ENCODE assay signal across 20 mouse cellular contexts in the genomic region with DNA sequence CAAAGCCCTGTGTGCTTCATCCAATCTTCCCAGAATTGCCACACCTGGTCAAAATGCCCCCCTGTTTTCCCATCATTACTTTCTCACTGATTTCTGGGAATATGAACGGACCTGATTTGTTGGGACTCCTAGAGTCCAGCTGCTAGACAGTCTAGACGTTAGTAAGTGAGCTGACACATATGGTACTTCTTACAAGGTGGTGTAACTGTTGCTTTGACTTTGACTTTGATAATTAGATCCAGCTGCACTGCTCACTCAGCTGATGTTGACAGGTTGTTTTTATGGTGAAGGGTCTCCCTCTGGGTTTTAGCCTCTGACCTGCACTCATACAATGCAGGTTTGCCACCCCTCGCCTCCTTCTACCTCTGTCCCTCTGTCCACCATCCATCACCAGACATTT. TPM values are rescaled to one million over a fixed set of nuclear protein-coding genes. Genes with fewer than 3 reads are reported as not detected.
DNase-seq lines count a peak whose midpoint lies in the region; ATAC-seq lines count a peak whose summit lies in the region.
"Had no signal": no experiment of that assay in that cellular context is flagged by ENCODE, and none has a peak within 500 bp of the region (broad histone marks: within the 10 kb centered on the region; RNA-seq: fewer than 3 reads in every experiment).

No protein-coding gene starts in this region.

- H3K9ac ChIP-seq in hindbrain, embryonic 13.5 days = no peak overlapping the region
- no peak overlapping the region for H3K9ac ChIP-seq in midbrain, embryonic 14.5 days (replicated peaks; ENCODE audit: low read length)
- H3K9ac ChIP-seq: embryonic facial prominence, embryonic 15.5 days; forebrain, embryonic 15.5 days; heart, embryonic 12.5 days had no signal

- H3K4me2 ChIP-seq in hindbrain, embryonic 13.5 days = no peak overlapping the region
- no peak overlapping the region for H3K4me2 ChIP-seq in midbrain, embryonic 14.5 days (ENCODE audit: low read length)
- H3K4me2 ChIP-seq: embryonic facial prominence, embryonic 15.5 days; forebrain, embryonic 15.5 days; heart, embryonic 12.5 days had no signal

- 69% methylated on average over 3 of the region's 3 CpGs for WGBS in hindbrain, embryonic 10.5 days
- WGBS in hindbrain, embryonic 13.5 days = 81% methylated on average over 3 of the region's 3 CpGs
- WGBS in embryonic facial prominence, embryonic 10.5 days = 42% methylated on average over 3 of the region's 3 CpGs
- WGBS in midbrain, embryonic 14.5 days = 88% methylated on average over 3 of the region's 3 CpGs

- H3K4me3 ChIP-seq in hindbrain, embryonic 10.5 days = no peak overlapping the region
- no peak overlapping the region for H3K4me3 ChIP-seq in hindbrain, embryonic 13.5 days
- H3K4me3 ChIP-seq in embryonic facial prominence, embryonic 10.5 days = no peak overlapping the region
- H3K4me3 ChIP-seq in midbrain, embryonic 14.5 days (replicated peaks; ENCODE audit: low read depth, low read length) = no peak overlapping the region
- H3K4me3 ChIP-seq: embryonic facial prominence, embryonic 15.5 days; forebrain, embryonic 15.5 days; heart, adult 2 months; heart, embryonic 12.5 days had no signal

- H3K4me1 ChIP-seq in hindbrain, embryonic 10.5 days (replicated peaks) = peaks cover 18% of the 10 kb centered on the region
- peaks cover 7% of the 10 kb centered on the region; the same call in 1 of the 2 replicates for H3K4me1 ChIP-seq in hindbrain, embryonic 13.5 days (replicated peaks)
- H3K4me1 ChIP-seq in embryonic facial prominence, embryonic 10.5 days = peaks cover 41% of the 10 kb centered on the region
- H3K4me1 ChIP-seq in midbrain, embryonic 14.5 days (ENCODE audit: control insufficient read depth, insufficient read depth, low read length) = 0 out of 2 replicates have a peak, but pooled peaks cover 2% of the 10 kb centered on the region
- H3K4me1 ChIP-seq: forebrain, embryonic 15.5 days had no signal

- no peaks in the 10 kb centered on the region for H3K27me3 ChIP-seq in hindbrain, embryonic 10.5 days (ENCODE audit: insufficient read depth, poor library complexity, severe bottlenecking)
- no peaks in the 10 kb centered on the region for H3K27me3 ChIP-seq in hindbrain, embryonic 13.5 days
- peaks cover 20% of the 10 kb centered on the region; the same call in 1 of the 2 replicates for H3K27me3 ChIP-seq in embryonic facial prominence, embryonic 10.5 days (replicated peaks; ENCODE audit: low read depth, poor library complexity, severe bottlenecking)
- H3K27me3 ChIP-seq in midbrain, embryonic 14.5 days (ENCODE audit: control insufficient read depth, insufficient read depth, low read length) = no peaks in the 10 kb centered on the region
- H3K27me3 ChIP-seq: embryonic facial prominence, embryonic 15.5 days; forebrain, embryonic 15.5 days; heart, embryonic 12.5 days; Patski had no signal

- ATAC-seq in hindbrain, embryonic 13.5 days (ENCODE audit: low FRiP score) = no peak
- no peak for ATAC-seq in midbrain, embryonic 14.5 days (ENCODE audit: low FRiP score, low TSS enrichment)
- ATAC-seq: activated CD4-positive, CD25-positive, alpha-beta regulatory T cell, adult 4 months; forebrain, embryonic 15.5 days; hindbrain, embryonic 16.5 days; Patski had no signal

- H3K9me3 ChIP-seq in hindbrain, embryonic 10.5 days = no peaks in the 10 kb centered on the region
- no peaks in the 10 kb centered on the region for H3K9me3 ChIP-seq in hindbrain, embryonic 13.5 days
- no peaks in the 10 kb centered on the region for H3K9me3 ChIP-seq in embryonic facial prominence, embryonic 10.5 days
- no peaks in the 10 kb centered on the region for H3K9me3 ChIP-seq in midbrain, embryonic 14.5 days (ENCODE audit: control insufficient read depth, low read length)
- H3K9me3 ChIP-seq: embryonic facial prominence, embryonic 15.5 days; forebrain, embryonic 15.5 days; heart, embryonic 12.5 days had no signal

- no peaks in the 10 kb centered on the region for H3K36me3 ChIP-seq in hindbrain, embryonic 10.5 days
- H3K36me3 ChIP-seq in hindbrain, embryonic 13.5 days = no peaks in the 10 kb centered on the region
- no peaks in the 10 kb centered on the region for H3K36me3 ChIP-seq in embryonic facial prominence, embryonic 10.5 days (replicated peaks)
- H3K36me3 ChIP-seq in midbrain, embryonic 14.5 days (ENCODE audit: control insufficient read depth, insufficient read depth, low read length) = no peaks in the 10 kb centered on the region
- H3K36me3 ChIP-seq: embryonic facial prominence, embryonic 15.5 days; forebrain, embryonic 15.5 days; heart, embryonic 12.5 days had no signal

- DNase-seq in hindbrain, embryonic 10.5 days (ENCODE audit: low spot score) = peak; percentile 20
- DNase-seq in embryonic facial prominence, embryonic 10.5 days (ENCODE audit: low spot score) = peak; percentile 60
- DNase-seq in hindlimb bud, embryonic 11.5 days (ENCODE audit: extremely low spot score, low read depth, low spot score) = peak; percentile 89
- peak; percentile 61 for DNase-seq in mesoderm, embryonic 11.5 days (ENCODE audit: low read depth, low spot score)
- no peak for DNase-seq in right cerebral cortex, postnatal 36 days (ENCODE audit: low spot score in 2 of 2)
- DNase-seq in yolk sac, embryonic 10.5 days (ENCODE audit: low spot score) = no peak
- no peak for DNase-seq in midbrain, embryonic 14.5 days
- DNase-seq: adrenal gland, postnatal 14 days; cerebellum, adult 11-12 months; cerebellum, adult 9-11 months; cerebellum, postnatal 36 days; gastrocnemius, postnatal 14 days; heart, adult 2 months had no signal

- no peak overlapping the region for H3K27ac ChIP-seq in hindbrain, embryonic 10.5 days
- no peak overlapping the region for H3K27ac ChIP-seq in hindbrain, embryonic 13.5 days
- H3K27ac ChIP-seq in embryonic facial prominence, embryonic 10.5 days (replicated peaks) = no peak overlapping the region
- no peak overlapping the region for H3K27ac ChIP-seq in midbrain, embryonic 14.5 days (replicated peaks; ENCODE audit: low read depth, low read length)
- H3K27ac ChIP-seq: embryonic facial prominence, embryonic 15.5 days; forebrain, embryonic 15.5 days; heart, adult 2 months had no signal

RNA-seq across cellular contexts. Expression of gene Zbtb38, which starts 17.8 kb away (rescaled TPM):
- polyA plus RNA-seq in hindbrain, embryonic 10.5 days (2016; fragmentation: Nextera tagmentation; extraction: Ambion mirVana) = 7.8 and 8.5 TPM in 2 replicates
- 42.2 and 44.0 TPM in 2 replicates for polyA plus RNA-seq in hindbrain, embryonic 13.5 days (2015; fragmentation: Nextera tagmentation; extraction: Ambion mirVana)
- polyA plus RNA-seq in embryonic facial prominence, embryonic 10.5 days (2016; fragmentation: Nextera tagmentation; extraction: Ambion mirVana) = 8.4 and 8.6 TPM in 2 replicates
- 50.5 and 55.1 TPM in 2 replicates for polyA plus RNA-seq in midbrain, embryonic 14.5 days (2014; fragmentation: Nextera tagmentation; extraction: Ambion mirVana)

Comparison
In these comparisons a context has a peak if more than half of its experiments do, and no peak if none do; other contexts are left out.
1. DNase-seq: peak in hindbrain, embryonic 10.5 days (single experiment), embryonic facial prominence, embryonic 10.5 days (single experiment), hindlimb bud, embryonic 11.5 days (single experiment) and mesoderm, embryonic 11.5 days (single experiment); none in right cerebral cortex, postnatal 36 days (0 of 2), yolk sac, embryonic 10.5 days (single experiment) and midbrain, embryonic 14.5 days (single experiment).